Mouse (Mus musculus): ENCODE measurements around the gene Pdk1. TPM values are rescaled to one million over a fixed set of nuclear protein-coding genes. Genes with fewer than 3 reads are reported as not detected.

Pdk1 gene
- polyA plus RNA-seq, 1 experiment from 2014 or later, result 14.3 TPM

GRCm38 (mm10) chr2:71891536-71891935, 18.5 kb downstream of the Pdk1 start:
- Histone ChIP-seq H3K4me1 (replicated peaks; ENCODE audit: control insufficient read depth, insufficient read depth, low read length) (no peaks in the 10 kb centered on the region), H3K27me3 (replicated peaks; ENCODE audit: control insufficient read depth, insufficient read depth, low read length) (no peaks in the 10 kb centered on the region), H3K4me3 (ENCODE audit: low read depth, low read length) (no peak overlapping the region), H3K36me3 (ENCODE audit: control insufficient read depth, insufficient read depth) (peaks cover 48% of the 10 kb centered on the region), H3K9ac (ENCODE audit: low read depth, low read length) (no peak overlapping the region), H3K4me2 (replicated peaks; ENCODE audit: low read depth) (no peak overlapping the region), H3K27ac (ENCODE audit: low read depth, low read length) (no peak overlapping the region), H3K9me3 (ENCODE audit: control insufficient read depth) (no peaks in the 10 kb centered on the region)
- ATAC-seq, result no peak
- 87% methylated on average over 2 of the region's 2 CpGs for WGBS
- TF ChIP-seq CTCF (IDR thresholded peaks at IDR 0.05; ENCODE audit: low read depth), result no peak

- no peaks in the 10 kb centered on the region for H3K4me1 ChIP-seq (replicated peaks; ENCODE audit: control insufficient read depth, insufficient read depth, low read length)
- no peak for ATAC-seq
- WGBS, result 90% methylated on average over 7 of the region's 7 CpGs
- no peaks in the 10 kb centered on the region for H3K27me3 ChIP-seq (replicated peaks; ENCODE audit: control insufficient read depth, insufficient read depth, low read length)
- H3K9ac ChIP-seq (ENCODE audit: low read depth, low read length), result no peak overlapping the region
- peaks cover 52% of the 10 kb centered on the region for H3K36me3 ChIP-seq (ENCODE audit: control insufficient read depth, insufficient read depth)
- no peak overlapping the region for H3K27ac ChIP-seq (ENCODE audit: low read depth, low read length)
- TF ChIP-seq CTCF (IDR thresholded peaks at IDR 0.05; ENCODE audit: low read depth), result no peak
- no peak overlapping the region for H3K4me2 ChIP-seq (replicated peaks; ENCODE audit: low read depth)
- H3K4me3 ChIP-seq (ENCODE audit: low read depth, low read length), result no peak overlapping the region
- H3K9me3 ChIP-seq (ENCODE audit: control insufficient read depth), result no peaks in the 10 kb centered on the region
Observed at GRCm38 (mm10) chr2:71892741-71893349, 19.8 kb downstream of the Pdk1 start.

- H3K4me1 ChIP-seq (replicated peaks; ENCODE audit: control insufficient read depth, insufficient read depth, low read length), result no peaks in the 10 kb centered on the region
- no peaks in the 10 kb centered on the region for H3K27me3 ChIP-seq (replicated peaks; ENCODE audit: control insufficient read depth, insufficient read depth, low read length)
- no peak overlapping the region for H3K9ac ChIP-seq (ENCODE audit: low read depth, low read length)
- no peak for TF ChIP-seq CTCF (IDR thresholded peaks at IDR 0.05; ENCODE audit: low read depth)
- no peaks in the 10 kb centered on the region for H3K9me3 ChIP-seq (ENCODE audit: control insufficient read depth)
- peaks cover 42% of the 10 kb centered on the region for H3K36me3 ChIP-seq (ENCODE audit: control insufficient read depth, insufficient read depth)
- no peak overlapping the region for H3K4me3 ChIP-seq (ENCODE audit: low read depth, low read length)
- no peak overlapping the region for H3K27ac ChIP-seq (ENCODE audit: low read depth, low read length)
- WGBS, result 95% methylated on average over 13 of the region's 13 CpGs
- H3K4me2 ChIP-seq (replicated peaks; ENCODE audit: low read depth), result no peak overlapping the region
- ATAC-seq, result no peak
Observed at GRCm38 (mm10) chr2:71895596-71896286, 22.7 kb downstream of the Pdk1 start.

GRCm38 (mm10) chr2:71897420-71897819, 24.4 kb downstream of the Pdk1 start:
- Histone ChIP-seq H3K4me1 (replicated peaks; ENCODE audit: control insufficient read depth, insufficient read depth, low read length) (no peaks in the 10 kb centered on the region), H3K27ac (ENCODE audit: low read depth, low read length) (no peak overlapping the region), H3K4me2 (replicated peaks; ENCODE audit: low read depth) (no peak overlapping the region), H3K9me3 (ENCODE audit: control insufficient read depth) (no peaks in the 10 kb centered on the region), H3K4me3 (ENCODE audit: low read depth, low read length) (no peak overlapping the region), H3K36me3 (ENCODE audit: control insufficient read depth, insufficient read depth) (peaks cover 36% of the 10 kb centered on the region), H3K27me3 (replicated peaks; ENCODE audit: control insufficient read depth, insufficient read depth, low read length) (no peaks in the 10 kb centered on the region), H3K9ac (ENCODE audit: low read depth, low read length) (no peak overlapping the region)
- WGBS, result 83% methylated on average over 12 of the region's 12 CpGs
- no peak for TF ChIP-seq CTCF (IDR thresholded peaks at IDR 0.05; ENCODE audit: low read depth)
- ATAC-seq, result no peak

- no peak overlapping the region for H3K27ac ChIP-seq (ENCODE audit: low read depth, low read length)
- H3K4me1 ChIP-seq (replicated peaks; ENCODE audit: control insufficient read depth, insufficient read depth, low read length), result no peaks in the 10 kb centered on the region
- no peaks in the 10 kb centered on the region for H3K9me3 ChIP-seq (ENCODE audit: control insufficient read depth)
- no peak for ATAC-seq
- no peak overlapping the region for H3K9ac ChIP-seq (ENCODE audit: low read depth, low read length)
- no peak overlapping the region for H3K4me2 ChIP-seq (replicated peaks; ENCODE audit: low read depth)
- H3K4me3 ChIP-seq (ENCODE audit: low read depth, low read length), result no peak overlapping the region
- peaks cover 29% of the 10 kb centered on the region for H3K36me3 ChIP-seq (ENCODE audit: control insufficient read depth, insufficient read depth)
- 50% methylated on average over 8 of the region's 8 CpGs for WGBS
- H3K27me3 ChIP-seq (replicated peaks; ENCODE audit: control insufficient read depth, insufficient read depth, low read length), result no peaks in the 10 kb centered on the region
- TF ChIP-seq CTCF (IDR thresholded peaks at IDR 0.05; ENCODE audit: low read depth), result peak; percentile 83
Observed at GRCm38 (mm10) chr2:71898335-71898856, 25.4 kb downstream of the Pdk1 start.

GRCm38 (mm10) chr2:71899886-71900285, 26.9 kb downstream of the Pdk1 start:
- Histone ChIP-seq H3K4me3 (ENCODE audit: low read depth, low read length) (no peak overlapping the region), H3K9me3 (ENCODE audit: control insufficient read depth) (no peaks in the 10 kb centered on the region), H3K4me2 (replicated peaks; ENCODE audit: low read depth) (no peak overlapping the region), H3K27me3 (replicated peaks; ENCODE audit: control insufficient read depth, insufficient read depth, low read length) (no peaks in the 10 kb centered on the region), H3K27ac (ENCODE audit: low read depth, low read length) (no peak overlapping the region), H3K4me1 (replicated peaks; ENCODE audit: control insufficient read depth, insufficient read depth, low read length) (no peaks in the 10 kb centered on the region), H3K9ac (ENCODE audit: low read depth, low read length) (no peak overlapping the region), H3K36me3 (ENCODE audit: control insufficient read depth, insufficient read depth) (peaks cover 23% of the 10 kb centered on the region)
- WGBS, result 86% methylated on average over 15 of the region's 15 CpGs
- TF ChIP-seq CTCF (IDR thresholded peaks at IDR 0.05; ENCODE audit: low read depth), result no peak
- ATAC-seq, result no peak
